Mouse (Mus musculus): ENCODE data around the gene Snapc3. TPM values are rescaled to one million over a fixed set of nuclear protein-coding genes. Genes with fewer than 3 reads are reported as not detected.

Snapc3 gene
- polyA plus RNA-seq, 1 experiment from 2014 or later = 72.0 TPM

GRCm38 (mm10) chr4:83425119-83425518, 7.6 kb downstream of the Snapc3 start:
- 94% methylated on average over 4 of the region's 4 CpGs for WGBS
- no peak overlapping the region for H3K9ac ChIP-seq
- ATAC-seq (ENCODE audit: low read depth) = no peak
- peaks cover 3% of the 10 kb centered on the region; the same call in 1 of the 2 replicates for H3K4me1 ChIP-seq (replicated peaks)
- no peaks in the 10 kb centered on the region for H3K9me3 ChIP-seq
- peaks cover 76% of the 10 kb centered on the region for H3K36me3 ChIP-seq
- H3K4me2 ChIP-seq = no peak overlapping the region
- no peak overlapping the region for H3K27ac ChIP-seq (replicated peaks)
- no peak overlapping the region for H3K4me3 ChIP-seq
- H3K27me3 ChIP-seq = no peaks in the 10 kb centered on the region

- WGBS = 95% methylated on average over 7 of the region's 7 CpGs
- no peak for ATAC-seq (ENCODE audit: low read depth)
Measured at GRCm38 (mm10) chr4:83427141-83427540, 9.6 kb downstream of the Snapc3 start.

DNA sequence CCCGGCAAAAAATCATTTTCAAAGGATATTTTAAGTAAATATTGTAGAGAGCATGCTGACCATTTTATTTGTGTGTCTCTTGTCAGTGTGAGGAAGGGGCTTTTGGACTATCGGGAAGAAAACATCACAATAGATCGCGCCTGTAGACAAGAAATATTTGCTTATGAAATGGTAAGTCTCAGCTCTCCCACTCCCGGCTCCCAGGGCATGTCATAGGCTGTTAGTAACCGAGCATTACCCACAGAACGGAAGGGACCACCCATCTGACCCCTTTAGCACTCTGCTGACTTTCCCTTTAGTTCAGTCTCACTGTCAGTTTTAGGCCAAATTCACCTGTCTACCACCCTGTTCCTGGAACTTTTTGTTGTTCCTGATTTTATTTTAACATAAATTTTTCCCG, 10.2 kb downstream of the Snapc3 start:
- ATAC-seq (ENCODE audit: low read depth) = no peak
- Histone ChIP-seq H3K27ac (replicated peaks) (no peak overlapping the region), H3K27me3 (no peaks in the 10 kb centered on the region), H3K9ac (no peak overlapping the region), H3K4me2 (no peak overlapping the region), H3K4me3 (no peak overlapping the region), H3K36me3 (peaks cover 82% of the 10 kb centered on the region), H3K4me1 (replicated peaks) (no peaks in the 10 kb centered on the region), H3K9me3 (no peaks in the 10 kb centered on the region)
- 93% methylated on average over 8 of the region's 8 CpGs for WGBS

More at GRCm38 (mm10) chr4:83427141-83427540, 9.6 kb downstream of the Snapc3 start:
- no peak overlapping the region for H3K4me3 ChIP-seq
- no peaks in the 10 kb centered on the region for H3K9me3 ChIP-seq
- peaks cover 84% of the 10 kb centered on the region for H3K36me3 ChIP-seq
- H3K4me2 ChIP-seq = no peak overlapping the region
- no peak overlapping the region for H3K27ac ChIP-seq (replicated peaks)
- no peak overlapping the region for H3K9ac ChIP-seq
- H3K27me3 ChIP-seq = no peaks in the 10 kb centered on the region
- H3K4me1 ChIP-seq (replicated peaks) = no peaks in the 10 kb centered on the region

DNA sequence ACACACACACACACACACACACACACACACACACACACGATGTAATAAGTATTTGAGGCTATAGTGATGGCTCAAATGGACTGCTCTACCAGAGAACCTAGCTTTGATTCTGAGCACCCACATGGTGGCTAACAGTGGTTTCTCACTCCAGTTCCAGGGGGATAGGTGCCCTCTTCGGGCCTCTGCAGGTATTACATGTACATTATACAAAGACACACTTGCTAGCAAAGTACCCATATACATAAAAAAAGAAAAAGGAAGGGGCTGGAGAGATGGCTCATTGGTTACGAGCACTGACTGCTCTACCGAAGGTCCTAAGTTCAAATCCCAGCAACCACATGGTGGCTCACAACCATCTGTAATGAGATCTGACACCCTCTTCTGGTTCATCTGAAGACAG, 11.3 kb downstream of the Snapc3 start:
- 93% methylated on average over 4 of the region's 4 CpGs for WGBS
- H3K4me2 ChIP-seq = no peak overlapping the region
- no peak for ATAC-seq (ENCODE audit: low read depth)
- H3K27me3 ChIP-seq = no peaks in the 10 kb centered on the region
- H3K4me3 ChIP-seq = no peak overlapping the region
- no peak overlapping the region for H3K9ac ChIP-seq
- no peaks in the 10 kb centered on the region for H3K4me1 ChIP-seq (replicated peaks)
- H3K9me3 ChIP-seq = no peaks in the 10 kb centered on the region
- H3K36me3 ChIP-seq = peaks cover 82% of the 10 kb centered on the region
- H3K27ac ChIP-seq (replicated peaks) = no peak overlapping the region

- no peak for ATAC-seq (ENCODE audit: low read depth)
- H3K27me3 ChIP-seq = no peaks in the 10 kb centered on the region
- H3K27ac ChIP-seq (replicated peaks) = no peak overlapping the region
- no peaks in the 10 kb centered on the region for H3K4me1 ChIP-seq (replicated peaks)
- H3K4me2 ChIP-seq = no peak overlapping the region
- H3K9me3 ChIP-seq = no peaks in the 10 kb centered on the region
- no peak overlapping the region for H3K4me3 ChIP-seq
- peaks cover 85% of the 10 kb centered on the region for H3K36me3 ChIP-seq
- H3K9ac ChIP-seq = no peak overlapping the region
- 79% methylated on average over 7 of the region's 7 CpGs for WGBS
Measured at GRCm38 (mm10) chr4:83431950-83432349, 14.4 kb downstream of the Snapc3 start.

DNA sequence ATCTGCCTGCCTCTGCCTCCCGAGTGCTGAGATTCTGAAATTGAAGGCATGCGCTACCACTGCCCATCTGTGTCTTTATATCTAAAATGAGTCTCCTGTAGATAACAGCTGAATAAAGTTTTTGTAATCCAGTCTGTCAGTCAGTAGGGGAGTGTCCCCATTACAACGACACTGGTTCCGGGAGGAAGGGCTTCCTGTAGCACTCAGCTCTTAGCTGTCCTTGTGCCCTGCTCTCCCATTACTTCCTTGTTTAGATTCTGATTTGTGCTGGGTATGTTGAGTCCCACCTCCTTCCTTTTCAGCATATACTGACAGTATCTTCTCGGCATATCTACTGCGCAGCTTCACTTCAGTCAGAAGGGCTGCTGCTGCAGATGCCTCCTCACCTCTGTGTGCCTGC, 15.4 kb downstream of the Snapc3 start:
- no peaks in the 10 kb centered on the region for H3K27me3 ChIP-seq
- H3K4me1 ChIP-seq (replicated peaks) = no peaks in the 10 kb centered on the region
- no peak overlapping the region for H3K4me3 ChIP-seq
- H3K27ac ChIP-seq (replicated peaks) = no peak overlapping the region
- no peak overlapping the region for H3K9ac ChIP-seq
- 94% methylated on average over 6 of the region's 6 CpGs for WGBS
- H3K36me3 ChIP-seq = peaks cover 82% of the 10 kb centered on the region
- H3K4me2 ChIP-seq = no peak overlapping the region
- no peaks in the 10 kb centered on the region for H3K9me3 ChIP-seq
- no peak for ATAC-seq (ENCODE audit: low read depth)

DNA sequence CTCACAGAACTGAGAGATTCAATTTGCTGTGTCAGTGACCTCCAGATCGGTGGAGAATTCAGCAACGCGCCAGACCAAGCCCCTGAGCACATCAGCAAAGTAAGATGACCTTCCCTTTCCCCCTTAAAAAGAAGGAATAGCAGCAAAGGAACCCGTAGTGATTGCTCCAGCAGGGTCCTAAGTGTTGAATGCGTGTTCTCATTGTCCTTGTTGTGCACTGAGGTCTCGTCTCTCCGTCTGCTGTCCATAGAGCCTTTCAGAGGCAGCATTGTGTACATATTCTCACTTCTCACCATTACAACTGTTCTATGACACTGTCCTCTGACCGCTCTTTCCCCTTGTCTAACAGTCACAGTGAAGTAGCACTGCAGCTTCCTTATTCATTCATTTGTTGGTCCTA, 18.9 kb downstream of the Snapc3 start:
- Histone ChIP-seq H3K4me1 (replicated peaks) (no peaks in the 10 kb centered on the region), H3K27ac (replicated peaks) (no peak overlapping the region), H3K27me3 (no peaks in the 10 kb centered on the region), H3K9me3 (no peaks in the 10 kb centered on the region), H3K9ac (no peak overlapping the region), H3K4me3 (no peak overlapping the region), H3K4me2 (no peak overlapping the region), H3K36me3 (peaks cover 90% of the 10 kb centered on the region)
- 92% methylated on average over 8 of the region's 8 CpGs for WGBS
- no peak for ATAC-seq (ENCODE audit: low read depth)

DNA sequence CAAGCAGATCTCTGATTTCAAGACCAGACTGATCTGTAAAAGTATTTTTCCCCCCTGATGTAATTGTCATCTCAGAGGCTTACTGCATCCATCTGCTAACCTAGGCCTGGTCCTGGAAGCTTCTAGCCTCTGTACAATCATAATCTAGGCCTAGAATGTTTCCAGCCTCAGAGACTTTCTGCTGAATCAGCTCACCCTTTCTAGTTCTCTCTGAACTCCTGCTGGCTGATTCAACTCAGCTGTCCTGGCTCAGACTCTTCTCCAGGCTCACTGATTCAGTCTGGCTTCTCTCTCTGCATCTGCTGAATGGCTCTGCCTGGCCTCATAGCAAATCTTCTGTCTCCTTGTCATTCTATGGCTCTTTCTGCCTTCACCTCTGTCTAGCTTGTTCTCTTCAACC, 20.6 kb downstream of the Snapc3 start:
- Histone ChIP-seq H3K27me3 (no peaks in the 10 kb centered on the region), H3K9me3 (no peaks in the 10 kb centered on the region), H3K4me3 (no peak overlapping the region), H3K4me1 (replicated peaks) (no peaks in the 10 kb centered on the region), H3K27ac (replicated peaks) (no peak overlapping the region), H3K36me3 (peaks cover 89% of the 10 kb centered on the region), H3K4me2 (no peak overlapping the region), H3K9ac (0 out of 2 replicates have a peak overlapping the region, but pooled peaks have one; percentile 0)
- no peak for ATAC-seq (ENCODE audit: low read depth)

GRCm38 (mm10) chr4:83439045-83439444, 21.5 kb downstream of the Snapc3 start:
- Histone ChIP-seq H3K27ac (replicated peaks) (no peak overlapping the region), H3K4me1 (replicated peaks) (no peaks in the 10 kb centered on the region), H3K36me3 (peaks cover 80% of the 10 kb centered on the region), H3K27me3 (no peaks in the 10 kb centered on the region), H3K4me2 (no peak overlapping the region), H3K9me3 (no peaks in the 10 kb centered on the region), H3K9ac (no peak overlapping the region), H3K4me3 (no peak overlapping the region)
- ATAC-seq (ENCODE audit: low read depth) = no peak
- WGBS = 58% methylated on average over 5 of the region's 5 CpGs

DNA sequence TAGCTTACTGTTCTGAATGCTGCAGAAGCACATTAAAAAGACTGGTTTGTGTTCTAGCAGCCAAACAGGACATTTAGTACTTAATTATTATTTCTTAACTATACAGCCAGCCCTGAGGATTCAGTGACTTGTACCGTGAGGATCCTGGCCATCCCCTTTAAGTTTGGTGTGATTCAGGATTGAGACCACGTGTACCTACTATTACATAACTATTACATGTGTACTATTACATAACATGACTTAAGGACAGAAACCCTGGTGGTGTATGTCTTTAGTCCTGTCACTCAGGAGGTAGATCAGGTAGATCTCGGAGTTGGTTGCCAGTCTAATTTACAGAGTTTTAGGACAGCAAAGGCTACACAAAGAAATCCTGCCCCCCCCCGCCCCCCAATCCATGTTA, 23.5 kb downstream of the Snapc3 start:
- no peak overlapping the region for H3K4me2 ChIP-seq
- peaks cover 61% of the 10 kb centered on the region for H3K36me3 ChIP-seq
- no peak for ATAC-seq (ENCODE audit: low read depth)
- H3K27ac ChIP-seq (replicated peaks) = no peak overlapping the region
- no peaks in the 10 kb centered on the region for H3K27me3 ChIP-seq
- 86% methylated on average over 4 of the region's 4 CpGs for WGBS
- H3K4me3 ChIP-seq = no peak overlapping the region
- no peaks in the 10 kb centered on the region for H3K4me1 ChIP-seq (replicated peaks)
- no peaks in the 10 kb centered on the region for H3K9me3 ChIP-seq
- no peak overlapping the region for H3K9ac ChIP-seq

DNA sequence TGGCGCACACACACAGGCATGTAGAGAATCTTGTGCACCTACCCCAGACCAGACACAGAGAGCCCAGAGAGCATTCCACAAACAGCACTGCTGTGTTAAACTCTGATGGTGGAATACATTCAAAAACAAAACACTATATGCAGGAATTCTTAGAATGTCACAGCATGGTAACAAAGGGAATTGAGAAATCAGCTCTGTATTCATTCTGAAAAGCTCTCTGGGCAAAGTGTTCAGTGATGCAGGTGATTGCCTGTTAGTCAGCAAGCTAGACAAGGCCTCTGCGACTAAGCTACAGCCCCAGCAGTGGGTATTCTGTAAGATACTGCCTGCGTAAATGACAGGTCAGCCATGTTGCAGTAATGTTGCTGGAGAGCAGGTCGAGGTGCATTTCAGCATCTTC, 33.3 kb downstream of the Snapc3 start:
- no peaks in the 10 kb centered on the region for H3K27me3 ChIP-seq
- no peak overlapping the region for H3K27ac ChIP-seq (replicated peaks)
- H3K4me3 ChIP-seq = no peak overlapping the region
- no peak for ATAC-seq (ENCODE audit: low read depth)
- no peak overlapping the region for H3K9ac ChIP-seq
- WGBS = 95% methylated on average over 4 of the region's 4 CpGs
- H3K4me2 ChIP-seq = no peak overlapping the region
- peaks cover 58% of the 10 kb centered on the region for H3K36me3 ChIP-seq
- H3K4me1 ChIP-seq (replicated peaks) = no peaks in the 10 kb centered on the region
- no peaks in the 10 kb centered on the region for H3K9me3 ChIP-seq

DNA sequence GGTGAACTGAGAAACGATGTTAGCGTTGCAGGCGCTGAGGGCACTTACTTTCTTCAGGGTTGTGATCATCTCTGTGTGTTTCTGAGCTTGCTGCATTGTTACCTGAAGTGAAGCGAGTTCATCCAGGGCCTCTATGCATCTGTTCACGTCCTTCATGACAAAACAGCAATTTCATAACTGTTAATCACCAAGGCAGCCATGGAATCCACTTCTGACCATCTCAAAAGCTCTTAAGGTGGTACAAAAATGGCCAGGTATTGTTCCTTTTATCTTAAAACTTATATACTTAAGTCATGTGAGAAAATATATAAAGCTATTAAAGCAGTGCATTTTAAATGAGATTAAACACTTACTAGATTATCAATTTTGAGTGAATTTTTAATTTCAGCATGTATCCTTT, 42.6 kb downstream of the Snapc3 start:
- H3K9me3 ChIP-seq = no peaks in the 10 kb centered on the region
- H3K4me1 ChIP-seq (replicated peaks) = no peaks in the 10 kb centered on the region
- H3K27ac ChIP-seq (replicated peaks) = no peak overlapping the region
- H3K9ac ChIP-seq = no peak overlapping the region
- 93% methylated on average over 5 of the region's 5 CpGs for WGBS
- H3K36me3 ChIP-seq = peaks cover 80% of the 10 kb centered on the region
- H3K4me3 ChIP-seq = no peak overlapping the region
- no peak for ATAC-seq (ENCODE audit: low read depth)
- no peaks in the 10 kb centered on the region for H3K27me3 ChIP-seq
- no peak overlapping the region for H3K4me2 ChIP-seq

- Histone ChIP-seq H3K36me3 (peaks cover 73% of the 10 kb centered on the region), H3K4me1 (replicated peaks) (no peaks in the 10 kb centered on the region; the same call in 1 of the 2 replicates), H3K9ac (no peak overlapping the region), H3K4me2 (no peak overlapping the region), H3K9me3 (no peaks in the 10 kb centered on the region), H3K27ac (replicated peaks) (no peak overlapping the region), H3K4me3 (no peak overlapping the region), H3K27me3 (no peaks in the 10 kb centered on the region)
- 91% methylated on average over 7 of the region's 7 CpGs for WGBS
- no peak for ATAC-seq (ENCODE audit: low read depth)
Measured at GRCm38 (mm10) chr4:83464827-83465226, 47.3 kb downstream of the Snapc3 start.

All from neural tube, embryonic 13.5 days (tissue).